Mouse (Mus musculus) liver, postnatal 0 days (tissue): ENCODE measurements around the gene Pax2.

Source experiments
- CTCF ChIP-seq: sonication (generic); IDR thresholded peaks from 2 replicates; pipeline ENCODE4 v1.5.1; 2016; ENCODE audit warnings: antibody characterized with exemption, low read depth
- EP300 ChIP-seq: IDR thresholded peaks from 2 replicates; pipeline ENCODE4 v1.6.1; 2016; ENCODE audit warnings: antibody characterized with exemption, low read depth, mild to moderate bottlenecking

DNA sequence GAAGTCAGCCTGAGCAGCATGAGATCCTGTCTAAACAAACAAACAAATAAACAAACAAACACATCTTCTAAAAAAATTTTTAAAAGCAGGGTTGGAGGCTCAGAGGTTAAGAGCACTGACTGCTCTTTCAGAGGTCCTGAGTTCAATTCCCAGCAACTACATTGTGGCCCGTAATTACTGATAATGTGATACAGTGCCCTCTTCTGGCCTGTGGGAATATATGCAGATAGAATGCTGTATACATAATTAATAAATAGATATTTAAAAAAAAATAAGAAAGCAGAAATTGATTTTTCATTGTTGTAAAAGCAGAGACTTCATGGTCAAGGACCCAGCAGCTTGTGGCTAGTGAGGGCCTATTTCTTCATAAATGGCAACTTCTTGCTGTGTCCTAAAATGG lies 119.9 kb downstream of the Pax2 start:
- no peak for TF ChIP-seq CTCF
- TF ChIP-seq EP300: no peak
